Mouse (Mus musculus): Measurements from ENCODE around the gene Vmp1.

Gene Vmp1

DNA sequence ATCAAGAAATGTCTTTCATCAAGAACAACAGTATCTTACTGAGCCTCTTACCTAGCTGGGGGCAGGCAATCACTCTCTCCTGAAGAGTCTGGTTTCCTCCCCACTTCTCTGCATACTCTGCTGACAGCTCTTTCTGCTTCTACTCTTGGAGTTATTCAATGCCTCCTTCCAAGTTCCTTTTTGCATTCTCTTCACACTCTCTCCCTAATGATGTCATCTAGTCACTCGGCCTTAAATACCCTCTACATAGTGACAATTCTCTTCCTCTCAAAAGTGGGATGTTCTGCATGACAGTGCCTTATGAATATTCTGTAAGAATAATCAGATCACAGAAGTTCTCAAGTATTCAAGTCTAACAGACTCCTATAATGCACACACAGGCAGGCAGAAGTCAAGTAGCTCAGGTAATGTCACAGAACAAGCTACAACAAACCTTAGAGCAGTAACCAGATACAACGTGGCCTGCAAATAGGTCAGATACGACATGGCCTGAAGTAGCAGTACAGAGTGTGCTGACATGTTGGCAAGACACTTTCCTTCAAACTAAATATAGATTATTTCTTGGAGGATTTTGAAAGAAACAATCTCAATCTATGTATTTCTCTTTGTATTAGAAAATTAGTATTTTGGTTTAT, 12.5 kb downstream of the Vmp1 start:
- DNase-seq, result no peak

DNA sequence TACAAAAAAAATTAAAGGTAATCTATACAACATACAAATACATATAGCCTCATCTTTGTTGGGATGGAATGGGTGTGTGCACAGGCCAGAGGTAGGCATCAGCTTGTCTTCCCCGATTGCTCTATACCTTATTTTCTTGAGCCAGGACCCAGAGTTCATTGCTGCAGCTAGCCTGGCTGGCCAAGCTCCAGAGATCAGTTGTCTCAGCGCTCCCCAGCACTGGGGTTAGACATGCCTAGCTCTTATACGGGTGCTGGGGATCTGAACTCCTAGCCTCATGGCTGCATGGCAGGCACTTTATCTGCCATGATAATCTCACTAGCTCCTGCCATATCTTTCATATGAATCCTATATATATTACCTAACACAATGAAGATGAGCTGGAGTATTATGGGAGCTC, 15.5 kb downstream of the Vmp1 start:
- DNase-seq, result no peak

DNA sequence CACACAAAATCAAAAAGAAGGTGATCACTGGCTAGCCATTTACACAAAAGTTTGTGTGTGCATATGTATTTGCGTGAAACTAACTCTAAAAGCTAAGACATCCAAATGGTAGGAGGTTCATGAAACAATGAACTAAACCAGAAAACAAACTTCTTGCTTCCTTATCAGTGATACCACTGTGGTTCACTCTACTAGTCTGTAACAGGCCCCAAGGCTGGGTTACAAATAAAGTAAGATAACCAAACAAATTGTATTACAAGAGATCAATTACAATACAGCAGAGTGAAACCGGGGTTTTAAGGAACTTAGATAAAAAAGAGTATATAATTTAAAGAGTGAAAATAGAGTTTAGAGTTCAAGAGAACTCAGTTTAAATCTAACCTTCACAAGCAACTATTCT, 16.1 kb downstream of the Vmp1 start:
- DNase-seq, result no peak

DNA sequence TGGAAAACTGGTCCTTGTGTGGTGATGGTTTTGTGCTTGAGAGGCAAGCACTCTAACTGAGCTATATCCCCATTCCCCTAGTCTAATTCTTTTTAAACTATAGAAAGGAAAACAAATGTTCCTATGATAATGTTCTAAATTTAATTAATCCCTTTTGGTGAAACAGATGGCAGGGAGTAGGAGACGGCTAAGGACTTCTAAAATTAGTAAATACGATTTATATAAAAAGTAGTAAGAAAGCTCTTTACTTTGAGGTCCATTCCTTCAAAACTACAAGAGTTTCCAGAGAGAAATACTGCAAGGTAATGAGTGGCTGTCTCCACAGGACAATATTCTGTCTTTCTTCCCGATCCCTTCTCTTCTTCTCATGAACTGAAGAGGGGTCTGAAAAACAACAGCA, 19.2 kb downstream of the Vmp1 start:
- DNase-seq, result no peak

DNA sequence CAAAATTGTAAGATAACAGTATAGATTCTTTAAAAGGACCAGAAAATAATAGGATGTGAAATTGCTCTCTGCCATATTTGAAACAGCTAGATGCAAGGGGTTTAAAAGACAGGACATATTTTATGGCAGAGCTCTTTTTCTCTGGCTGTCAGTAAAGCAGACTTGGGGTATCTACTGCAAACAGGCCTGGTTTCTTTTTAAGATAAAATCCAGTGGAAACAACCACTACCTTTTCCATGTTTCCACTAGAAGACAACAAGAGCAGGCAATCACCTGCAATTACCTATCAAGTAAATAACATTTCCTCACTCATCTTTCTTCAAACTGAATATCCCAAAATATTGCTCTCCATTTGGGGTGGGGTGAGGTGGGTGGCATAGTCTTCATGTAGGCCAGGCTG, 19.7 kb downstream of the Vmp1 start:
- DNase-seq, result no peak

DNA sequence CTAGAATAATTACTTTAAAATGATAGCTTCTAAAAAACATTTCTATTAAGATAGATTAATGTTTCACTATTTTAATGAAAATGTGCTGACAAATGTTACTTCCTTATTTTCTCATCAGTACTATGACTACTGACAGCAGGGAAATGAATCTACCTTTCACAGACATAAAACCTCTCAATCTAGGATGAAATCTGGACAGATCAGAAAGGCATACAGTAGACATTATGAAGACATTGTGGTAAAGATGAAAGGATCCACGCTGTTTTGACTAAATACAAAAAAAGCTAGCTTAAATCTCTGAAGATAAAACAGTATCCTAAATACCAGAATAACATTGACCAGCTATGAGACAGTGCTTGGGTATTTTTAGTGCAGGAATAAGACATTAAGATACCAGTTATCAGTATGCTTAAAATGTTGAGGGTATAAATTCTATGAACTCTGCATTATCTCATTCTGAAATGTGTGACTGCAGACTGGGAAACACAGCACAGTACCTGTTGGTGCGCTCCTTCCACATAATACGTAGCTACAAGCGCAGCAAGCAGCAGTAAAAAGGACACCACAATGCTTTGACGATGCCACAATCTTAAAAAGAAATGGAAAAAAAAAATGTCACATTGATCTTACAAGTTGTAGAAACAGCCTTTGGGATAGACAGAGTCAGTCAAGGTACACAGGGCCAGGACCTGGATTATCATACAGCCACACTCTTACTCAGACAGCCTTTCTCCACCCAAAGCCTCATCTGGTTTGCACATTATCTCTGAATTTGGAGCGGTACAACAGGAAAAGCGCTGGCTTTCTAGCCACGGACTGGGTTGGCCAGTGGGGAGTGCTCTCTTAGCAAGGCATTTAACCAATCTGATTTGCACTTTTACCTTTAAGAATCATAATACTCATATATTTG, 20.4 kb downstream of the Vmp1 start:
- DNase-seq, result no peak

DNA sequence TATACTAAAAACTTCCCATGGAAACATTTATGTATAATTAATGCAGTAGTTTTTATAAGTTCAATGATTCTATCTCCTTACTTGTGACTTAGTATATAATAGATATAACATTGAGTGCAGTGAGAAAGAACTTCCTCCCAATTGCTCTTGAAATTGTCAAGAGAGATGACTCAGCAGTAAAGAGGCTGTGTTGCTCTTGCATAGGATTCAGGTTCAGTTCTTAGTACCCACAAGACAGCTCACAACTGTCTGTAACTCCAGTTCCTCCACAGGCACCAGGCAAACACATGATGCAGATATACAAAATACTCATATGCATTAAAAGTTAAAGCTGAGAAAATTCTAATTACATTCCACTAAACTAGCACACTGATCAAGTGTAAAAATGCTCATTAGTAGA, 25.8 kb downstream of the Vmp1 start:
- DNase-seq, result peak; percentile 25

DNA sequence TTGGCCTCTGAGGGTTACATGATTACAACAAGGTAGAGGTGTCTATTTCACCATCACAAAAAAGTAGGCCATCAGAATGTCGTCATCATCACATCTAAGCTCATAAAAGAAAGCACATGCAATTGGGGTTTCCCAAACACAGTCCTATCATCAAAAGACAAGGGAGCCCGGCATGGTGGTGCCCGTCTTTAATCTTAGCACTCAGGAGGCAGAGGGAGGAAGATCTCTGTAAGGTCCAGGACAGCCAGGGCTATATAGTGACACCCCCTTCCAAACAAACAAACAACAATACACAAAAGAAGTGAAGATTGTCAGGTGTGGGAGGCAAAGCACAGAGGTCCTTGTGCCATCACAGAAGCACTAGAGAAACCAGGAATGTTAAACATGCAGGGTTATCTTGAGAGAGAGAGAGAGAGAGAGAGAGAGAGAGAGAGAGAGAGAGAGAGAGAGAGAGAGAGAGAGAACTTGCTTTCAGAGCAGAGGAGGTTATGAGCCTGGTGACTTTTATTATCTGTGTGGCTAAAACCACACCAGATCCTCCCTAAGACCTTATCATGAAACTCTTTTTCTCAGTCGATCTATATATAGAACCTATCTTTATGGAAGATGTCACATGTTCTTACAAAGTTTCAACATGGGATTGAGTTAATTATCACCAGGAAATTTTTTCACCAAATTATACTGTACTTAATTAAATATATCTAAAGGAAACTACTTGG, 26.6 kb downstream of the Vmp1 start:
- DNase-seq, result no peak

DNA sequence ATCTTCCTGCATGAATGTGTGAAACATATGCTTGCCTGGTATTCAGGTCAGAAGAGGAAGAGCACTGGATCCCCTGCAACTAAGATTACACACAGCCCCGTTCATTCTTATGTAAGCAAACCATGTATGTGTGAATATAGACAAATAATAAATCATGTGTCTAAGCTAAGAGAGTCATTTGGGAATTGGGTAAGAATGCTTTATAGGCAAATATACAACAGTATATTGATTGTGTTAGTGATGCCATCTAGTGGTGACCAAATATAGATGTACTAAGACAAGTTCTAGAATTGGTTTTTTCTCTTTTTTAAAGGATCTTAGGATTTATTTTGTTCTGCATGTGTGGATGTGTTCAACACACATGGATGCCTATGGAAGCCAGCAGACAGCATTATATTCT, 28.0 kb downstream of the Vmp1 start:
- peak; percentile 15 for DNase-seq

DNA sequence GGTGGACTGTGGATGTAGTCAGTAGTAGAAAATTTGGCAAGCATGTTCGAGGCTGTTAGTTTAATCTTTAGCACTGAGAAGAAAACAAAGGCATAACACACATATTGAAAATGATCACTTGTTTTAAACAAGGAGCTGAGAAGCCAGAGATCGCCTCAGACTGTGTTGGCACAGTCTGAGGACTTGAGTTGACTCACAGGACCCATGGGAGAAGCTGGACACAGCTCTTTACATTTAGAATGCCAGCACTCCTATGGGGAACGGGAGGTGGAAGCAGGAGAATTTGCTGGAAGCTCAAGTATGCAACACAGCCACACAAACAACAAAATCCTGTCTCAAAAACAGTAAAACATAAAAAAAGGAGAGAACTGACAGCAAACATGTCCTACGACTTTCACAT, 29.5 kb downstream of the Vmp1 start:
- DNase-seq, result no peak

DNA sequence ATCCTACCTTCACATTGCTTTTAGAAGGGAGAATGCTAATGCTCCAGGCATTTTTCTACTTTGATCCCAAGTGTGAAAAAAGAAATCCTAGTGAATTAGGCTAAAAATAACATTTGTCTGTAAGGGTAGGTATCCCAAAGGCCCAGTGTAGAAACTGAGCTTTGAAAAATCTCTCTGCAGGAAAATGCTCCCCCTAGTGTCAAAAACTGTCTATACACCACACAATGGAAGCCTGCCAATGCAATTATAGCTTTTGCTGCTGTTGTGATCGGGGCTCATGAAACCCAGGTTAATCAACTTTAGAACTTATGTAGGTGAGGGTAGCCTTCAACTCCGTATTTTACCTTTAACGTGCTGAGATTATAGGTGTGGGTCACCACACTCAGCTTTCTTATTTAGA, 30.2 kb downstream of the Vmp1 start:
- DNase-seq, result peak; percentile 87

DNA sequence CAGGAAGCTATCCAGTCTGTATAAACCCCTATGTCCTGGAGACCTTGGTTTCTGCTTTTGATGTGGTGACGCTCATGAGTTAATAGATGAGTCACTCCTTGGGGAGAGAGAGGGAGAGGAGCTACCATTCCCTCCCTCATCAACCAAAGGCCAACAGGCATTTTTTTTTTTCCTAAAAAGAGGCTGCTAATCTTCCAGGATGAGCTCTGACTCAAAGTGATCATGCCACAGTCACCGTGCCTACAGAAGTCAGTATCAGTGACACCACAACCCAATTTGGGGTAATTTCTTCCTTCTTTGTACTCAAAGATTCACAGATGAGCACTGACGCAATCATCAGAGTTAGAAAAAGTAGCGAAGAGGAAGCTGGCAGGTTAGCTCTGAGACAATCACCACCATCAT, 31.1 kb downstream of the Vmp1 start:
- DNase-seq, result peak; percentile 44

DNA sequence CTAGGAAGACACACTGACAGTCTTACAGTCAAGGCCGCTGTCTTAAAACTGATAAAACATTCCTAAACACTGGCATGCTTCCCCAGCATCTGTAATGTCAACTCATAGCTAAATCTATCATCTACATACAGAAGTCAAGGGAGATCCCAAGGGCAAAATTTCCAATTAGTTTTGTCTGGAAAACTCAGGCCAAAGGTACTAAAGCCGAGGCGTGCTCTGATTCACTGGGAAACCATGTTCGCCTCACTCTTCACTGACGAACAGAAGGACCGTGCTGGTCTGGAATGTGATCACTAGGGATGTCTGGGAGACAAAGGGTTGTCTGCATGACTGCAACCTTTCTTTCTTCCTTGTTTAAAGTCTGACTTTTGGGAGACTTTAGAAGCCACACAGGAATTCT, 33.0 kb downstream of the Vmp1 start:
- no peak for DNase-seq

DNA sequence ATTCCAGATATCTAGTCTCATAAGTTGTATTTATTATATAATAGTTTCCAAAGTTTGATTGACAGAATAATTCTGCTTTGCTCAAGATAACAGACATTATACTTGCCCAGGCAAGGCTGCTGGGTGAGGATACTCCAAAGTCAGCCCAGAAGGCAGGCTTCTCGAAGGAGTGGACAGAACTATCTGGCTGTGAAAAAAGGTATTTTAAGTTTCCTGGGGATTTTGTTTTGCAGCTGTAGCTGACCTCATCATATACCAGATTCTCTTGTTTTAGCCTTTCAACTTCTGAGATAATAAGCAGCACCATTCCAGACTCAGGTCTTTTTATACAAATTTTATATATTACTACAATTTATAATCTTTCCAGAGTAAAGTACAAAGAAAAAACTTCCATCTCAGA, 34.1 kb downstream of the Vmp1 start:
- no peak for DNase-seq

DNA sequence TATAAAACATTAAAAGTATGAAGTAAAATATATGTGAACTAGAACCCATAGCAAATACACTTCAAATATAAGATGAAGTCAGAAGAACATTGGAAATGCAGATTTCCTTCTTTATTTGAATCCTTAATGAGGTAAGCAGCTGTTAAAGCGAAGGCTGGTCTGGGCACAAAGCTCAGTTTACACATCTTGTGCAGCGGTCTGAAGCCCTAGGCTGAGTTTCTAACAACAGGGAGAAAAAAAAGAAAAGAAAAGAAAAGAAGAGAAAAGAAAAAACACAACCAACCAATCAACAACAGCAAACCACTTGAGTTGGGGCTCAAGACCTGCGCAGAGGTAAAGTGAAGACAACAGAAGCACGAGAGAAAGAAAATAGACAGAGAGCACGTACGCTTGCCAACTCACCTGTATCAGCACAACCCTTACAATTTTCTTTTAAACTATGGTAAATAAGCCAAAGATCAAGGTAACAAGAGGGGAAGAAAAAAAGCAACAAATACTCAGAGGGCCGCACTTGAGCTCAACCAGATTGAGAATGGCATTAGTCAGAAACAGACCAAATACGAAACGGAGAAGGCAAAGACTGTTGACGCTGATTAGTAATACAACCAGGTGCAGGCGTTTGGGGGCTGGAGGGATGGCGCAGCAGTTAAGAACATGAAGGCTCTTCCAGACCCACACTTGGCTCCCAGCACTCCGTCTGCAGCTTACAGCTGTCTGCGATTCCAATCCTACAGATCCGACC, 35.8 kb downstream of the Vmp1 start:
- DNase-seq, result no peak

DNA sequence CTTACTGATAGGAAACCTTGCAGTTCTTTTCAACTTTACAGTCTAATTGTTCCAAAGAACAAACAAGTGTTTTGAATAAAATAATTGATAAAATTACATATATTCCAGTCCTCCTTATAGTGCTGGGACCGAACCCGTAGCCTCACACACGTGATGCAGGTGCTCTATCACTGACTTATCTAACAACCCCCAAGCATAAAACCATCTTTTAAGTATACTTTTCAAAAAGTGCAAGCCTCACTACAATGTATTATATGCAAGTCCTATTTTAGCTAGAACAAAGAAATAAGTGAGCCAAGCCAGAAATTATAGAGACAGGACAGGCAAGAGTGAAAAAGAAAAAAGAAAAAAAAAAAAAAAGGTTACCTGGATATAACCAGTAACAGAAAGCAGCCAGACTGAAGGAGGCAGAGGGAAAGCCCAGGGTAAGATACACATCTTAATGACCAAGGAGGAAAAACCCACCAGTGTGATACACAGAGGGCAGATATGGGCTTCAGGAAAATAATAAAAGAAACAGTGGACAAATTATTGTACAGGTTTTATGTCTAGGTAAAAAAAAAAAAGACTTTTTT, 36.7 kb downstream of the Vmp1 start:
- DNase-seq, result no peak

DNA sequence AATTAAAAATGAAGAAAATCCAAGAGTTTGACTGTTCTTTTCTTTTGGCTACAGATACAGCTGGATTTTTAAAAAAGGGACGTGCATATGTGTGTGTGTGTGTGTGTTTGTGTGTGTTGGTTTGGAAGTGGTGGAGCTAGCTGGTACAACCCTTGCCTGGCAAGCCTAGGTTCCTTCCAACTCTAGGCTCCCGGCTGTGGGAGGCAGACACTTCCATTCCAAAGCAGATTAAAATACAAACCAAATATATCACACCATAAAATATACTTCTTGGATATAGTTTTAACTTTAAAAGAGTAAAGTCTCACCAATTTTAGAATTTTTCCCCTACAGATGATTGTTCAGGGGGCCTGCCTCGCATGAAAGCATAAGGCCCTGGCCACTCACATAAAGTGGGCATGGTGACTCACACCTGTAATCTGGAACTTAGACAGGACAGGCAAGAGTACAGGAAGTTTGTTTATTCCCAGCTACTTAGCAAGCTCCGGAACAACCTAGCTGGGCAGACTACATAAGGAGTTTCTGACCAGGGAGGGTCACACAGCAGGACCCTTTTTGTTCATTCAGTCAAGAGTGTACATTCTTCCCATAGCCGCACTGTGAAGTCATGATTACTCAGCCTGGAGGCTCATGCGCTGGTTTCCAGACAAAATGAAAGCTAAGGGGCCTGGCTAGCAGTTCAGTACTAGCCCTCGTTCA, 37.4 kb downstream of the Vmp1 start:
- DNase-seq, result peak; percentile 83

DNA sequence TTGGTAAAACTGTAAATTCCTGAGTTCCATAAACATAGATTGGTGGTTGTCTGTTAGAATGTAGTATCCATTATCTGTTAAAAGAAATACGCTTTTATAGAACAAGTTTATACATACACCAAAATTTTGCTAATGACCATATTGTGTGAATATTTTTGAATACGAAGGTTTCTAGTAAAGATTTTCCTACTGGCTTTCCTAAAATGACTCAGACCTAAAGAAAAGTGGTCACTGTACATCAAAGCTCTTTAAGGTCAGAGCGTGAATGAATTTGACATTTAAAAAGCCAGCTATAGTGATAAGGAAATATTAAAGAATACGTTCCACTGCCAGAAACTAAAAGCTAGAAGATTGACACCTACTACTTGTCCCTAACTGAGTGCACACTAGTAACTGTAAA, 39.1 kb downstream of the Vmp1 start:
- DNase-seq, result no peak

DNA sequence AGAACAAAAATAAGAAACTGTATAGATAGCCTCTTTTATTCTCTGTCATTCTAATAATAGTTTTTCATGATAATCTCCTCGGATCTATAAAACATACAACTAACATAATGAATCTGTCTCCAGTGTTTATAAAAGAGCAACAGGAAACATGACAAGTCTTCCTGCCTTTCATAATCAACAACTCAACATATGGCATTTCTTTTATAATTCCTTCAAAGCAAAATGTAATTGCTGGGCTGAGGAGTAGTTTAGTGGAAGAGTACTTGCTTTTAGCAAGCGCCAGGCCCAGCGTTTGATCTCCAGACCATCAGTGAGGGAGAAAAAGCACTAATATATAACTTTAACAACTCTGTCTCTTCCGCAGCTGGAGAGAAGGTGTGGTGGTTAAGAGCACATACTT, 41.9 kb downstream of the Vmp1 start:
- DNase-seq, result no peak

DNA sequence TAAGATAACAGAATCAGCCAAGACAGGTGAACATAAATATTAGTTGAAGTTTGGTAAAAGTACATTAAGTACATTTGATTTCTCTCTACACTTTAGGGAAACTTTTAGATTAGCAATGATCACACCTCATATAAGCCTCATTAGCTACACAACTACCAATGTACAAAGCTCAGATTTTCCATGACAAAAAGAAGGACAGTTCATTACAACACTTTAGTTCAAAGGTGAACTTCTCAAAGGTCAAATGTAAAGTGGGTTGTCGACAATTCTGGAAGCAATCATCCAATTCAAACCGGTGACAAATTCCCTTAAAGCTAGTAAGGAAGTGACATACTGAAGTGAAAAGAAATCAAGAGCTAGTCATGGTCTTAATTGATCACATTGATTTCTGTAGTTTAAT, 45.9 kb downstream of the Vmp1 start:
- DNase-seq, result no peak

DNA sequence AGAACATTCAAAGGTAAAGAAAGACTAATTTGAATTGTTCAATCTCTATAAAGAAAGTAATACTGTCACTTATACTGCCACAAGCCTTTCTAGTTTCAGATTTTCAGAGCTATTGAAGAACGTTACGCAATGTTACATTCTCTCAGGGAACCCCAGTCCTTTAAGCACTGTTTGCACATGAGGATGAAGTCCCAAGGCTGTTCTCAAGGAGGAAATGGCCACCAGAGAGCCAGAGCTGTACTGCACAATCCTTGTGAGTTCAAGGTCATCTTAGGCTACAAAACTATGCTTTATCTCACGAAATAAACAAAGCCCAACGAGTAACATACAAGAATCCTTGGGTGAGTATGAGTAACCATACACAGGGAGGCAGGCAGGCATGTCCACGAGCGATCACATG, 49.2 kb downstream of the Vmp1 start:
- DNase-seq, result peak; percentile 56

DNA sequence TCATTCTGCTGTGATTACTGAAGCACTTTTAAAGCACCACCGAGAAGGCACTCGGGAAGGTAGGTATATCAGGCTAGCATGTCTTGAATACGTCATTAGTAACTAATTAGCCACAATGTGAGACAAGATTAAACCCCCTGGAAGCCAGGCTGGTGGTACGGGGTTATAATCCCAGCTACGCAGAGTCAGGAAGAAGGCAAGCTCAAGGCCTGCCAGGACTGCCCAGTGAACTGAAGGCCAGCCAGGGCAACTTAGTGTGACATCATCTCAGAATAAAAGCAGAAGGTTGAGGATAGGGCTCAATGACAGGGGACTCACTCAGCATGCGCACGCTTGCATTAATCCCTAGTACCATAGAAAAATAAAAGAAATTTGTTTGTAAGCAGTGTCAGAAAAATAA, 53.7 kb downstream of the Vmp1 start:
- DNase-seq, result no peak

Measured in lung, postnatal 36 days (tissue).